Mouse (Mus musculus) inflammation-experienced regulatory T-cells, adult 6 months (primary cell): ENCODE results near the gene Gng3. TPM values are rescaled to one million over a fixed set of nuclear protein-coding genes. Genes with fewer than 3 reads are reported as not detected.
A peak's percentile ranks its signal among the peaks of the same experiment; 100 is the strongest.
"Not testable (repeated sequence)": the region's sequence is repeated elsewhere in the genome, so short reads cannot be mapped to it uniquely, and the experiment has no call there.

ENCODE experiments used
- ATAC-seq: one replicate; pipeline ENCODE4 v1.8.0; 2017
- polyA plus RNA-seq, 3 experiments: library from polyadenylated mRNA; unstranded; fragments of 100-300 nt; shearing (Covaris generic); gene quantifications; one replicate each; pipeline ENCODE4 v1.2.1; 2017

The Gng3 gene
- polyA plus RNA-seq, 3 experiments from 2014 or later, result 0.72 to 3.3 (median 1.6) TPM

- ATAC-seq, result no peak
Measured at GRCm38 (mm10) chr19:8844371-8845129, 5.6 kb upstream of the Gng3 start.

- no peak for ATAC-seq
Measured at GRCm38 (mm10) chr19:8842961-8843360, 4.0 kb upstream of the Gng3 start.

- ATAC-seq, result no peak
Measured at GRCm38 (mm10) chr19:8841012-8841411, 2.0 kb upstream of the Gng3 start.

- ATAC-seq, result peak; percentile 35
Measured at GRCm38 (mm10) chr19:8839908-8840791, 1.2 kb upstream of the Gng3 start.

- peak; percentile 2 for ATAC-seq
Measured at GRCm38 (mm10) chr19:8838041-8838730, 808 bp downstream of the Gng3 start.

GRCm38 (mm10) chr19:8837251-8837791 is 1.7 kb downstream of the Gng3 start, which contains the start of gene Bscl2:
TSS of gene Bscl2 (plus strand) at chr19:8837467.
- ATAC-seq, result peak; percentile 75

- ATAC-seq, result not testable (repeated sequence)
Measured at GRCm38 (mm10) chr19:8836327-8836726, 2.7 kb downstream of the Gng3 start.

GRCm38 (mm10) chr19:8832971-8833370 is 6.0 kb downstream of the Gng3 start:
- no peak for ATAC-seq

GRCm38 (mm10) chr19:8831262-8831661 is 7.7 kb downstream of the Gng3 start:
- no peak for ATAC-seq

GRCm38 (mm10) chr19:8830664-8831063 is 8.3 kb downstream of the Gng3 start:
- no peak for ATAC-seq

GRCm38 (mm10) chr19:8829660-8830059 is 9.3 kb downstream of the Gng3 start, which contains the start of gene AC129217.1:
TSS of gene AC129217.1 (plus strand) at chr19:8829773.
- no peak for ATAC-seq

GRCm38 (mm10) chr19:8822696-8823095 is 16.3 kb downstream of the Gng3 start:
- ATAC-seq, result no peak

- ATAC-seq, result no peak
Measured at GRCm38 (mm10) chr19:8821146-8821545, 17.8 kb downstream of the Gng3 start.

GRCm38 (mm10) chr19:8820424-8820956 is 18.5 kb downstream of the Gng3 start:
- ATAC-seq, result peak; percentile 0

- peak; percentile 82 for ATAC-seq
Measured at GRCm38 (mm10) chr19:8819596-8820423, 19.2 kb downstream of the Gng3 start, which contains the start of gene Hnrnpul2. TSS of gene Hnrnpul2 (plus strand) at chr19:8820010.

- peak; percentile 68 for ATAC-seq
Measured at GRCm38 (mm10) chr19:8818801-8819595, 20.0 kb downstream of the Gng3 start, which contains the start of gene Ttc9c. TSS of gene Ttc9c (minus strand) at chr19:8819333.

GRCm38 (mm10) chr19:8818301-8818798 is 20.6 kb downstream of the Gng3 start:
- ATAC-seq, result no peak

- ATAC-seq, result no peak
Measured at GRCm38 (mm10) chr19:8817001-8817400, 22.0 kb downstream of the Gng3 start.

GRCm38 (mm10) chr19:8815812-8816211 is 23.2 kb downstream of the Gng3 start:
- ATAC-seq, result no peak

- no peak for ATAC-seq
Measured at GRCm38 (mm10) chr19:8806810-8807209, 32.2 kb downstream of the Gng3 start.
